Mouse (Mus musculus) heart, embryonic 15.5 days (tissue): ENCODE measurements around the gene Ttc27. TPM values are rescaled to one million over a fixed set of nuclear protein-coding genes. Genes with fewer than 3 reads are reported as not detected.

Experiments
- ATAC-seq: fragments of 200-750 bp; cut with Nextera tagmentation; replicated peaks from 2 replicates; pipeline ENCODE4 v1.8.0; 2017; ENCODE audit warnings: low read depth, moderate TSS enrichment; ENCODE audit not compliant: insufficient number of reproducible peaks, insufficient read depth, low FRiP score
- H3K27ac ChIP-seq: fragments of 300-500 bp; sonication (generic); 2 replicates; pipeline ENCODE4 v1.5.1; 2015; ENCODE audit warnings: mild to moderate bottlenecking, inconsistent platforms
- H3K27me3 ChIP-seq: fragments of 300-500 bp; sonication (generic); 2 replicates; pipeline ENCODE4 v1.6.1; 2015; ENCODE audit warnings: inconsistent platforms
- H3K36me3 ChIP-seq: fragments of 300-500 bp; sonication (generic); 2 replicates; pipeline ENCODE4 v1.6.1; 2015; ENCODE audit warnings: mild to moderate bottlenecking, inconsistent platforms
- H3K4me1 ChIP-seq: fragments of 300-500 bp; sonication (generic); replicated peaks from 2 replicates; pipeline ENCODE4 v1.6.1; 2015; ENCODE audit warnings: inconsistent platforms
- H3K4me2 ChIP-seq: fragments of 300-500 bp; sonication (generic); 2 replicates; pipeline ENCODE4 v1.6.1; 2015; ENCODE audit warnings: inconsistent platforms, mild to moderate bottlenecking, moderate library complexity
- H3K4me3 ChIP-seq: fragments of 300-500 bp; sonication (generic); 2 replicates; pipeline ENCODE4 v1.5.1; 2015; ENCODE audit warnings: mild to moderate bottlenecking, inconsistent platforms
- H3K9ac ChIP-seq: fragments of 300-500 bp; sonication (generic); 2 replicates; pipeline ENCODE4 v1.6.1; 2015; ENCODE audit warnings: mild to moderate bottlenecking, inconsistent platforms
- H3K9me3 ChIP-seq: fragments of 300-500 bp; sonication (generic); replicated peaks from 2 replicates; pipeline ENCODE4 v1.6.1; 2016; ENCODE audit warnings: inconsistent platforms
- WGBS: fragments of 180-500 bp; shearing (Covaris S2); methylation state at CpG from one replicate; pipeline ENCODE4 v1.1.7; 2015; ENCODE audit warnings: mixed read lengths; 5-methylcytosine and 5-hydroxymethylcytosine counted together
- polyA plus RNA-seq: library from polyadenylated mRNA; unstranded; fragments of >200 nt; fragmentation: Nextera tagmentation; extraction: Ambion mirVana; gene quantifications from 2 replicates; pipeline ENCODE4 v1.2.1, GENCODE M21; 2015

Ttc27 gene
- polyA plus RNA-seq, 1 experiment from 2014 or later = 15.6 TPM

- peaks cover 59% of the 10 kb centered on the region for H3K4me1 ChIP-seq
- ATAC-seq = peak; percentile 43; the same call in 1 of the 2 replicates
- no peaks in the 10 kb centered on the region for H3K36me3 ChIP-seq
- H3K4me2 ChIP-seq = peak overlapping the region; percentile 23
- H3K9me3 ChIP-seq = no peaks in the 10 kb centered on the region
- H3K9ac ChIP-seq = no peak overlapping the region
- no peaks in the 10 kb centered on the region for H3K27me3 ChIP-seq
- H3K4me3 ChIP-seq = no peak overlapping the region
- peak overlapping the region; percentile 87 for H3K27ac ChIP-seq
- WGBS = 13% methylated on average over 11 of the region's 11 CpGs
Measured at GRCm38 (mm10) chr17:74866565-74867507, 149.3 kb downstream of the Ttc27 start.

GRCm38 (mm10) chr17:74868185-74868907 is 150.8 kb downstream of the Ttc27 start:
- Histone ChIP-seq H3K27me3 (no peaks in the 10 kb centered on the region), H3K27ac (peak overlapping the region; percentile 87), H3K4me3 (no peak overlapping the region), H3K9me3 (no peaks in the 10 kb centered on the region), H3K9ac (no peak overlapping the region), H3K36me3 (no peaks in the 10 kb centered on the region), H3K4me2 (no peak overlapping the region), H3K4me1 (peaks cover 63% of the 10 kb centered on the region)
- no peak for ATAC-seq
- 36% methylated on average over 12 of the region's 12 CpGs for WGBS

GRCm38 (mm10) chr17:74869556-74869955 is 152.0 kb downstream of the Ttc27 start:
- no peaks in the 10 kb centered on the region for H3K27me3 ChIP-seq
- H3K9ac ChIP-seq = no peak overlapping the region
- no peak overlapping the region for H3K4me2 ChIP-seq
- peaks cover 63% of the 10 kb centered on the region for H3K4me1 ChIP-seq
- no peaks in the 10 kb centered on the region for H3K9me3 ChIP-seq
- peak overlapping the region; percentile 76 for H3K27ac ChIP-seq
- no peak for ATAC-seq
- 36% methylated on average over 8 of the region's 8 CpGs for WGBS
- no peak overlapping the region for H3K4me3 ChIP-seq
- no peaks in the 10 kb centered on the region for H3K36me3 ChIP-seq

- Histone ChIP-seq H3K27ac (peak overlapping the region; percentile 76), H3K4me2 (no peak overlapping the region), H3K4me3 (no peak overlapping the region), H3K9ac (no peak overlapping the region), H3K9me3 (no peaks in the 10 kb centered on the region), H3K36me3 (no peaks in the 10 kb centered on the region), H3K4me1 (peaks cover 68% of the 10 kb centered on the region), H3K27me3 (no peaks in the 10 kb centered on the region)
- ATAC-seq = peak; percentile 38; the same call in 1 of the 2 replicates
- 15% methylated on average over 14 of the region's 14 CpGs for WGBS
Measured at GRCm38 (mm10) chr17:74870177-74871160, 152.9 kb downstream of the Ttc27 start.

GRCm38 (mm10) chr17:74872567-74872966 is 155.0 kb downstream of the Ttc27 start:
- H3K4me1 ChIP-seq = peaks cover 58% of the 10 kb centered on the region
- no peaks in the 10 kb centered on the region for H3K36me3 ChIP-seq
- WGBS = 73% methylated on average over 9 of the region's 9 CpGs
- H3K4me2 ChIP-seq = no peak overlapping the region
- no peak overlapping the region for H3K9ac ChIP-seq
- H3K27me3 ChIP-seq = no peaks in the 10 kb centered on the region
- no peak for ATAC-seq
- no peak overlapping the region for H3K4me3 ChIP-seq
- no peak overlapping the region for H3K27ac ChIP-seq
- H3K9me3 ChIP-seq = no peaks in the 10 kb centered on the region

DNA sequence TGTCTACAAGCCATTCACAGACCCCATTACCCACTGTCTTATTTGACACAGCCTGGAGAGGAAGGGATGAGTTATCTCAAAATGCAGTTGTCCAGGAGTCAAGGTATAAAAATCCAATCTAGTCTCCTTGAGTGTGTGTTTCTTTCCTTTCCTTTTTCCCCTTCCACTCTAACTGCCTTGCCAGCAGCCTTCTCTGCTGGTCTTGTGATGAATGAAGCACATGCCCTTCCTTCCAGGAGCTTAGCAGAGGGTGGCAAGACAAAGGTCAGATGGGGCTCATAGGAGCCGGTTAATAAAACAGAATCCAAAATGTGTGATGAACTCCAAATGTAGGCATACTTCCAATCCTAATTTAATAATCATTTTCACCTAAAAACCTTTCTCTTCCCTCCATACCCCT is 156.2 kb downstream of the Ttc27 start:
- H3K9me3 ChIP-seq = no peaks in the 10 kb centered on the region
- H3K4me1 ChIP-seq = peaks cover 47% of the 10 kb centered on the region
- no peak overlapping the region for H3K4me2 ChIP-seq
- no peaks in the 10 kb centered on the region for H3K27me3 ChIP-seq
- no peak for ATAC-seq
- no peaks in the 10 kb centered on the region for H3K36me3 ChIP-seq
- no peak overlapping the region for H3K9ac ChIP-seq
- 62% methylated on average over 1 of the region's 1 CpGs for WGBS
- no peak overlapping the region for H3K4me3 ChIP-seq
- H3K27ac ChIP-seq = no peak overlapping the region

DNA sequence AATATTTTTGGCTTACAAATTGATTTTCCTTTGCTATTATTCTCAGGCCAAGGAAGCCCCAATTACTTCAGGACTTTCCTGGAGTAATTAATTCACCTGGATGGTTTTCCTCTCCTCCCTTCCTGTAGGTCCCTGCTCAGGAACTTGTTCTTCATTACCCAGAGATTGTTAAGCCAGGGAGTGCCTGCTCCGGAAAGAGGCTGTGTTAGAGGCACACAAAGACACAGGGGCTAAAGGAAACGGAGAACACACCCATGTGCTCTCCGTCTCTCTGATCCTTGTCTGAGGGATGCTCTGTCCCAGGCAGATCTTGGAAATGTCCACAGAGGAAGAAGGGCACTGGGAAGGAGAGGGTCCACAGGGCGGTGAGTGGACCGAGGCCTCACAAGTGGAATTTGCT is 158.2 kb downstream of the Ttc27 start:
- Histone ChIP-seq H3K36me3 (no peaks in the 10 kb centered on the region), H3K9ac (no peak overlapping the region), H3K27ac (peak overlapping the region; percentile 85; the same call in 1 of the 2 replicates), H3K4me1 (peaks cover 39% of the 10 kb centered on the region), H3K4me3 (no peak overlapping the region), H3K27me3 (no peaks in the 10 kb centered on the region), H3K4me2 (no peak overlapping the region), H3K9me3 (no peaks in the 10 kb centered on the region)
- no peak for ATAC-seq
- WGBS = 82% methylated on average over 5 of the region's 5 CpGs

- Histone ChIP-seq H3K27me3 (no peaks in the 10 kb centered on the region), H3K27ac (peak overlapping the region; percentile 85), H3K4me3 (no peak overlapping the region), H3K9ac (0 out of 2 replicates have a peak overlapping the region, but pooled peaks have one; percentile 7), H3K36me3 (no peaks in the 10 kb centered on the region), H3K4me2 (0 out of 2 replicates have a peak overlapping the region, but pooled peaks have one; percentile 14), H3K9me3 (no peaks in the 10 kb centered on the region), H3K4me1 (peaks cover 40% of the 10 kb centered on the region)
- no peak; the same call in 1 of the 2 replicates for ATAC-seq
- 32% methylated on average over 10 of the region's 10 CpGs for WGBS
Measured at GRCm38 (mm10) chr17:74876954-74877353, 159.4 kb downstream of the Ttc27 start.

GRCm38 (mm10) chr17:74879768-74880167 is 162.2 kb downstream of the Ttc27 start:
- Histone ChIP-seq H3K4me1 (peaks cover 36% of the 10 kb centered on the region), H3K27ac (peak overlapping the region; percentile 82), H3K4me2 (no peak overlapping the region), H3K36me3 (no peaks in the 10 kb centered on the region), H3K9me3 (no peaks in the 10 kb centered on the region), H3K9ac (no peak overlapping the region), H3K27me3 (no peaks in the 10 kb centered on the region), H3K4me3 (no peak overlapping the region)
- WGBS = 22% methylated on average over 7 of the region's 7 CpGs
- no peak for ATAC-seq

DNA sequence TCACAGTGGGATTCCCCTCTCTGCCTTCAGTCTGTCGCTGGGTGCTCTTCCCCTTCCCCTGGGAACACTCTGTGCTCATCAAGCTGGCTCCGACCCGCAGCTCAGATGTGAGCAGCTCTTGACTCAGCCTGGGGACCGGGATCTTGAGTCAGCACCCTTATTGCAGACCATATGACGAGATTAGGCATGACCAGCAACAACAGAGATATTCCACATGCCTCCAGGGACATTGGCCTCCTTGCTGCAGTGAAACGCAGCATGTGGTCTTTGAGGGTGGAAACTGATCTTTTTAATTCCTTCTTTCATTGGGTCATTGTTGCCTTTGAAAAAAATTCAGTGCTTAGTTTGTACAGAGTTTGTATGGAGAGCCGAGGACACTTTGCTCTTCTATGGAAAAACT is 169.5 kb downstream of the Ttc27 start:
- no peaks in the 10 kb centered on the region for H3K36me3 ChIP-seq
- no peak for ATAC-seq
- no peaks in the 10 kb centered on the region for H3K4me1 ChIP-seq
- H3K27ac ChIP-seq = no peak overlapping the region
- no peak overlapping the region for H3K9ac ChIP-seq
- no peak overlapping the region for H3K4me3 ChIP-seq
- WGBS = 66% methylated on average over 7 of the region's 7 CpGs
- H3K9me3 ChIP-seq = no peaks in the 10 kb centered on the region
- no peaks in the 10 kb centered on the region for H3K27me3 ChIP-seq
- no peak overlapping the region for H3K4me2 ChIP-seq
